In genomic region chr19:21738591-21739280, GRCm38 (mm10) we compare ENCODE assay signal across 8 mouse cellular contexts. TPM values are rescaled to one million over a fixed set of nuclear protein-coding genes. Genes with fewer than 3 reads are reported as not detected.
A peak's percentile ranks its signal among the peaks of the same experiment; 100 is the strongest.
DNase-seq lines count a peak whose midpoint lies in the region; ATAC-seq and TF ChIP-seq lines count a peak whose summit lies in the region.

No protein-coding gene starts in this region.

- WGBS in kidney, embryonic 15.5 days, result 90% methylated on average over 18 of the region's 18 CpGs
- 79% methylated on average over 18 of the region's 18 CpGs for WGBS in intestine, postnatal 0 days

- ATAC-seq in kidney, embryonic 15.5 days (replicated peaks; ENCODE audit: low FRiP score), result no peak
- ATAC-seq in intestine, postnatal 0 days, result no peak

- H3K27ac ChIP-seq in kidney, embryonic 15.5 days, result peak overlapping the region; percentile 59
- no peak overlapping the region for H3K27ac ChIP-seq in ES-Bruce4 (ENCODE audit: insufficient read depth, low read length)
- H3K27ac ChIP-seq in intestine, postnatal 0 days (ENCODE audit: low read depth, low read length), result no peak overlapping the region

- no peak for TF ChIP-seq EP300 in ES-Bruce4 (IDR thresholded peaks at IDR 0.05; ENCODE audit: insufficient read depth, low read depth, low read length)

- no peaks in the 10 kb centered on the region for H3K9me3 ChIP-seq in kidney, embryonic 15.5 days (replicated peaks)
- H3K9me3 ChIP-seq in ES-Bruce4 (replicated peaks; ENCODE audit: control insufficient read depth, insufficient read depth, low read length, poor library complexity, severe bottlenecking), result no peaks in the 10 kb centered on the region
- no peaks in the 10 kb centered on the region for H3K9me3 ChIP-seq in intestine, postnatal 0 days (ENCODE audit: control insufficient read depth)

- H3K4me2 ChIP-seq in kidney, embryonic 15.5 days, result peak overlapping the region; percentile 38; the same call in 1 of the 2 replicates
- peak overlapping the region; percentile 41; the same call in 1 of the 2 replicates for H3K4me2 ChIP-seq in intestine, postnatal 0 days (replicated peaks; ENCODE audit: low read depth)

- peak; percentile 28 for DNase-seq in cerebellum, adult 8-10 months
- DNase-seq in cerebellum, adult 11 months, result no peak
- no peak for DNase-seq in kidney, adult 18-20 months
- no peak for DNase-seq in testis, postnatal 10 days (ENCODE audit: low spot score)
- no peak for DNase-seq in layer of hippocampus, postnatal 10 days (ENCODE audit: low spot score in 2 of 2)

- no peak overlapping the region for H3K9ac ChIP-seq in kidney, embryonic 15.5 days
- no peak overlapping the region for H3K9ac ChIP-seq in ES-Bruce4 (ENCODE audit: low read depth, poor library complexity, severe bottlenecking)
- no peak overlapping the region for H3K9ac ChIP-seq in intestine, postnatal 0 days (ENCODE audit: low read depth, low read length)

- H3K27me3 ChIP-seq in kidney, embryonic 15.5 days, result no peaks in the 10 kb centered on the region
- H3K27me3 ChIP-seq in ES-Bruce4 (ENCODE audit: control insufficient read depth, insufficient read depth, low read length, poor library complexity, severe bottlenecking), result no peaks in the 10 kb centered on the region
- no peaks in the 10 kb centered on the region for H3K27me3 ChIP-seq in intestine, postnatal 0 days (replicated peaks; ENCODE audit: control insufficient read depth, insufficient read depth, low read length)

- no peaks in the 10 kb centered on the region for H3K4me1 ChIP-seq in kidney, embryonic 15.5 days
- H3K4me1 ChIP-seq in ES-Bruce4 (ENCODE audit: control insufficient read depth, insufficient read depth, low read length), result no peaks in the 10 kb centered on the region
- no peaks in the 10 kb centered on the region; the same call in 1 of the 2 replicates for H3K4me1 ChIP-seq in intestine, postnatal 0 days (replicated peaks; ENCODE audit: control insufficient read depth, insufficient read depth, low read length)

- H3K36me3 ChIP-seq in kidney, embryonic 15.5 days, result no peaks in the 10 kb centered on the region
- H3K36me3 ChIP-seq in ES-Bruce4 (ENCODE audit: control insufficient read depth, insufficient read depth, low read length, poor library complexity, severe bottlenecking), result no peaks in the 10 kb centered on the region
- no peaks in the 10 kb centered on the region for H3K36me3 ChIP-seq in intestine, postnatal 0 days (ENCODE audit: control insufficient read depth, insufficient read depth)

- no peak for TF ChIP-seq CTCF in ES-Bruce4 (IDR thresholded peaks at IDR 0.05; ENCODE audit: low read depth, low read length)
- no peak for TF ChIP-seq CTCF in intestine, postnatal 0 days (IDR thresholded peaks at IDR 0.05; ENCODE audit: low read depth)

- no peak overlapping the region for H3K4me3 ChIP-seq in kidney, embryonic 15.5 days (replicated peaks)
- peak overlapping the region; percentile 12; the same call in 1 of the 2 replicates for H3K4me3 ChIP-seq in ES-Bruce4 (ENCODE audit: low read depth, low read length)
- H3K4me3 ChIP-seq in intestine, postnatal 0 days (ENCODE audit: low read depth, low read length), result no peak overlapping the region

- no peak for TF ChIP-seq POLR2A in ES-Bruce4 (IDR thresholded peaks at IDR 0.05; ENCODE audit: insufficient read depth, low read length)

RNA-seq across cellular contexts. Expression of gene Cemip2, which starts 39.4 kb away (rescaled TPM):
- 23.8 and 24.5 TPM in 2 replicates for polyA plus RNA-seq in kidney, embryonic 15.5 days (2015; fragmentation: Nextera tagmentation; extraction: Ambion mirVana)
- 41.9 and 43.1 TPM in 2 replicates for polyA plus RNA-seq in ES-Bruce4 (2011; ENCODE audit: insufficient read depth, insufficient read length, low read depth, missing spikeins)
- polyA plus RNA-seq in intestine, postnatal 0 days (2015; fragmentation: Nextera tagmentation; extraction: Ambion mirVana), result 3.3 and 4.1 TPM in 2 replicates
- total RNA-seq in layer of hippocampus, postnatal 10 days (2021), result 10 to 100 TPM; 18.5 to 22.9 TPM
